Mouse (Mus musculus) MEL (cell line): ENCODE measurements around the gene Sbp.

Experiments
- CTCF ChIP-seq, 3 experiments: IDR thresholded peaks in 2 of 3; conservative IDR thresholded peaks in 1 of 3; 2 replicates each; pipeline ENCODE4 v1.5.1; 2011 to 2012; ENCODE audit warnings: low read length in 3 of 3, low read depth in 2 of 3, mild to moderate bottlenecking in 2 of 3, improper control_type of control experiment in 1 of 3, inconsistent platforms in 1 of 3, mixed read lengths in 1 of 3, moderate library complexity in 1 of 3; ENCODE audit not compliant: control insufficient read depth in 1 of 3, insufficient read depth in 1 of 3, poor library complexity in 1 of 3, severe bottlenecking in 1 of 3
- JUND ChIP-seq: IDR thresholded peaks from 2 replicates; pipeline ENCODE4 v1.6.1; 2011; ENCODE audit warnings: low read depth, mild to moderate bottlenecking, improper control_type of control experiment, low read length
- MAFK ChIP-seq: IDR thresholded peaks from 2 replicates; pipeline ENCODE4 v1.6.1; 2011; ENCODE audit warnings: low read depth, mild to moderate bottlenecking, low read length, improper control_type of control experiment, borderline replicate concordance
- MAZ ChIP-seq: IDR thresholded peaks from 2 replicates; pipeline ENCODE4 v1.6.1; 2012; ENCODE audit warnings: low read depth, mild to moderate bottlenecking, inconsistent platforms, low read length, improper control_type of control experiment
- NELFE ChIP-seq: IDR thresholded peaks from 2 replicates; pipeline ENCODE4 v1.6.1; 2011; ENCODE audit warnings: low read depth, low read length, improper control_type of control experiment
- POLR2A ChIP-seq, 2 experiments: IDR thresholded peaks; 2 replicates each; pipeline ENCODE4 v1.6.1; 2011 to 2012; ENCODE audit warnings: low read length in 2 of 2, mild to moderate bottlenecking in 2 of 2, control low read depth in 1 of 2, improper control_type of control experiment in 1 of 2, low read depth in 1 of 2, moderate library complexity in 1 of 2; ENCODE audit not compliant: control insufficient read depth in 1 of 2, insufficient read depth in 1 of 2, poor library complexity in 1 of 2
- POLR2AphosphoS2 ChIP-seq: IDR thresholded peaks from 2 replicates; pipeline ENCODE4 v1.6.1; 2011; ENCODE audit warnings: low read length, improper control_type of control experiment
- RCOR1 ChIP-seq: IDR thresholded peaks from 2 replicates; pipeline ENCODE4 v1.6.1; 2012; ENCODE audit warnings: low read depth, mild to moderate bottlenecking, inconsistent platforms, low read length, improper control_type of control experiment
- SMC3 ChIP-seq: IDR thresholded peaks from 2 replicates; pipeline ENCODE4 v1.6.1; 2011; ENCODE audit warnings: low read depth, low read length, improper control_type of control experiment
- TAL1 ChIP-seq: IDR thresholded peaks from 2 replicates; pipeline ENCODE4 v1.6.1; 2012; ENCODE audit warnings: mild to moderate bottlenecking, inconsistent platforms, low read length, moderate library complexity, mixed read lengths
- USF1 ChIP-seq: IDR thresholded peaks from 2 replicates; pipeline ENCODE4 v1.6.1; 2014; ENCODE audit warnings: low read depth, mild to moderate bottlenecking, inconsistent platforms, low read length, improper control_type of control experiment, moderate library complexity

DNA sequence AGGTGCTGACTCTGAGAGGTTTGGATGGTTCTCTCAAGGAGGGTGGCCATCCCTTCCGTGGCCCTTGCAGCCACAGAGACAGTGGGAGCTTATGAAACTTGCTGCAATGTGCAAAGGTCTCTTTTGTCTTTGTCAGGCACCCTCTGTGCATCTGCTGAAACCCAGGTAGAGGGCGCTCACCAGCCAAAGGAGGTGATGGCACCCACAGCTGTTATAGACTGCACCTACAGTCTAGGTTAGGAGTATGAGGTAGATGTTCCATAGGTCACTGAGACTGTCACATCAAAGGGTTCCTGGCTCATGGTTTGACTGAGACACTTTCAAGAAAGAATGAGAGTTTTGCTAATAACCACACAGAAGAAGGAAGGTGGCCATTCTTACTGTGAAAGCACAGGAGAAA, 27.3 kb downstream of the Sbp start:
- TF ChIP-seq MAZ (no peak), JUND (no peak), RCOR1 (no peak), NELFE (no peak), POLR2A (IDR thresholded peaks at IDR 0.05; ENCODE audit: control insufficient read depth in 1 of 2, insufficient read depth in 1 of 2, low read depth in 1 of 2, low read length in 2 of 2, poor library complexity in 1 of 2) (no peak), USF1 (no peak), CTCF (IDR thresholded peaks at IDR 0.05 in 2 of 3, conservative IDR thresholded peaks at IDR 0.05 in 1 of 3; ENCODE audit: control insufficient read depth in 1 of 3, insufficient read depth in 1 of 3, low read depth in 2 of 3, low read length in 3 of 3, poor library complexity in 1 of 3, severe bottlenecking in 1 of 3) (peak; percentile 33 to 56 (median 55); a peak in 5 of 6 replicates), POLR2AphosphoS2 (no peak), SMC3 (0 out of 2 replicates have a peak, but pooled peaks have one; percentile 15), TAL1 (no peak), MAFK (no peak)
